Mouse (Mus musculus) kidney, embryonic 16.5 days (tissue): ENCODE data around the gene Sec24c. TPM values are rescaled to one million over a fixed set of nuclear protein-coding genes. Genes with fewer than 3 reads are reported as not detected.

Experiments used
- ATAC-seq: fragments of 200-750 bp; cut with Nextera tagmentation; 2 replicates; pipeline ENCODE4 v1.8.0; 2017; ENCODE audit warnings: moderate TSS enrichment; ENCODE audit not compliant: low FRiP score, low TSS enrichment
- H3K27ac ChIP-seq: fragments of 300-500 bp; sonication (generic); 2 replicates; pipeline ENCODE4 v1.5.1; 2014; ENCODE audit warnings: low read length
- H3K27me3 ChIP-seq: fragments of 300-500 bp; sonication (generic); 2 replicates; pipeline ENCODE4 v1.6.1; 2014; ENCODE audit warnings: low read length, control low read depth, mixed read lengths; ENCODE audit not compliant: insufficient read depth
- H3K36me3 ChIP-seq: fragments of 300-500 bp; sonication (generic); 2 replicates; pipeline ENCODE4 v1.6.1; 2014; ENCODE audit warnings: low read length, control low read depth, mixed read lengths; ENCODE audit not compliant: insufficient read depth
- H3K4me1 ChIP-seq: fragments of 300-500 bp; sonication (generic); 2 replicates; pipeline ENCODE4 v1.6.1; 2014; ENCODE audit warnings: low read length, control low read depth, mixed read lengths; ENCODE audit not compliant: insufficient read depth
- H3K4me2 ChIP-seq: fragments of 300-500 bp; sonication (generic); replicated peaks from 2 replicates; pipeline ENCODE4 v1.6.1; 2014; ENCODE audit warnings: low read depth, low read length
- H3K4me3 ChIP-seq: fragments of 300-500 bp; sonication (generic); 2 replicates; pipeline ENCODE4 v1.5.1; 2014; ENCODE audit warnings: mild to moderate bottlenecking, low read length
- H3K9ac ChIP-seq: fragments of 300-500 bp; sonication (generic); replicated peaks from 2 replicates; pipeline ENCODE4 v1.6.1; 2014; ENCODE audit warnings: low read length
- H3K9me3 ChIP-seq: fragments of 300-500 bp; sonication (generic); 2 replicates; pipeline ENCODE4 v1.6.1; 2016; ENCODE audit warnings: low read length, control low read depth
- WGBS: fragments of 180-500 bp; shearing (Covaris S2); extraction: QIAGEN DNeasy Blood & Tissue Kit; methylation state at CpG from one replicate; pipeline ENCODE4 v1.1.7; 2014; 5-methylcytosine and 5-hydroxymethylcytosine counted together
- polyA plus RNA-seq: library from polyadenylated mRNA; unstranded; fragments of >200 nt; fragmentation: Nextera tagmentation; extraction: Ambion mirVana; gene quantifications from 2 replicates; pipeline ENCODE4 v1.2.1, GENCODE M21; 2015

Gene Sec24c
- polyA plus RNA-seq, 1 experiment from 2014 or later, result 113 TPM

DNA sequence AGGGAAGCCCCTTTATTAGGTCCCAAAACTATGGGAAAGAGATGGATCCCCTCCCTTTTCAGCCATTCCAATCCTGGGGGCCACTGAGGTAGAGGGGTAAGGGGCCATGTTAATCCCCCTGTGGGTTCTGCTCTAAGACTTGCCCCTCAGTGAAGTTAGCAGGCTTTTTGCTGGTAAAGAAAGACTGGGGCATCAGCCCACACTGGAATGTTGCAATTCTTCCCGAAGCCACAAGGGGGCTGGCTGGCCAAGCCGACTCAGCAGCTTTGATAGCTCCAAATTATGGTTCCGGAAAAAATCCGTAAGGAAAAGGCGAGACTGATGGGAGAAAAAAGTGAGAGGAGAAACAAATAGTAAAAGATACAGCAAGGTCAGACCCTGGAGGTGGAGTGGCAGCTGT is 49.9 kb downstream of the Sec24c start:
- Histone ChIP-seq H3K27ac (no peak overlapping the region), H3K4me1 (no peaks in the 10 kb centered on the region), H3K4me2 (no peak overlapping the region), H3K36me3 (peaks cover 86% of the 10 kb centered on the region), H3K4me3 (no peak overlapping the region), H3K27me3 (no peaks in the 10 kb centered on the region), H3K9ac (no peak overlapping the region), H3K9me3 (no peaks in the 10 kb centered on the region)
- ATAC-seq, result 0 out of 2 replicates have a peak, but pooled peaks have one; percentile 10
- WGBS, result 26% methylated on average over 5 of the region's 5 CpGs

DNA sequence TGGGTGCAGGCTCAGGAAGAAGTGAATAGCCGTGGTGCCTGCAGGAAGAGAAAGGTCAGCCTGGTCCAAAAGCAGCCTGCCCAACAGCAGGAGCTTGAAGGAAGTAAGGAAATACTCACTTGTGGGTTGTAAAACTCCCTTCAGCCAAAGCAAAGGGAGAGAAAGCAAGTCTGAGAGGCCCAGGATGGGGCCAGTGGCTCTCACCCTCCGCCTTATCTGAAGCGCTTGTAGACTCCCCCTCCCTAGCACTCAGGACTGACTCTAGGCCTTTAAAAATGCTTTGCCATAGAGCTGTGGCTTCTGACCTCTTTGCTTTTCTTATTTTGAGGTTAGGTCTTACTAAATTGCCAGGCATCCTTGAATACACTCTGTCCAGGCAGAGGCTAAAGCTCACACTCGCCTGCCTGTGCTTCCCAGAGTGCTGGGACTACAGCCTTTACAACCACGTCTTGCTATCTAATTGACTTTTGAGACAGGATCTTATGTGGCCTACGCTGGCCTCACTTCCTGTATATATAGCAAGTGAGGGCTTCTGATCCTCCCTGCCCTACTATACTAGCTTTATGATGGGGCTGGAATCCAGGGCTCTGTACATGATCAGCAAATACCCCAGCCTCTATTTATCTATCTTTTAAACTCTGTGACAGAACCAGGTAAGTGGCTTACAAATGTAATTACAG is 51.7 kb downstream of the Sec24c start:
- no peaks in the 10 kb centered on the region for H3K9me3 ChIP-seq
- H3K27ac ChIP-seq, result no peak overlapping the region
- H3K4me1 ChIP-seq, result no peaks in the 10 kb centered on the region
- H3K4me3 ChIP-seq, result no peak overlapping the region
- H3K36me3 ChIP-seq, result peaks cover 84% of the 10 kb centered on the region
- 57% methylated on average over 6 of the region's 6 CpGs for WGBS
- H3K9ac ChIP-seq, result no peak overlapping the region
- no peak overlapping the region for H3K4me2 ChIP-seq
- no peaks in the 10 kb centered on the region for H3K27me3 ChIP-seq
- no peak for ATAC-seq

DNA sequence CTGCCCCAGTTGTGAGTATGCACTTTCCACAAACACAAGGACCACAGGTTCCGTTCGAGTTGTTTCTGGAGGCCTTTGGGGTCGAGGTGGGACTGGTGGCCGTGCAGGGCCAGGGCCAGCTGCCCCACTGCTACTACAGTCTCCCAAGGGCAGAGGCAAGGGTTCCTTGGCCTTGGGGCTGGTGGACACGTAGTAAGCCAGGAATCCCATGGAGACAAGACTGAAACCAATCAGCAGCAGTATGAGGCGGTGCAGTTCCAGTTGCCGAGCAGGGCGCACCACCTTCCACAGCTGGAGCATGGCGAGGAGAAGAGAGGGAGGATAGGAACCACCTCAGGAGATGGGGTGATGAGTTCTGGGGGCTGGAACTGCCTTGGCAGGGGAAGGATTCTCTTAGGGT is 55.8 kb downstream of the Sec24c start:
- Histone ChIP-seq H3K4me1 (peaks cover 18% of the 10 kb centered on the region), H3K4me3 (no peak overlapping the region), H3K9me3 (no peaks in the 10 kb centered on the region), H3K4me2 (no peak overlapping the region), H3K9ac (no peak overlapping the region), H3K27me3 (no peaks in the 10 kb centered on the region), H3K36me3 (peaks cover 45% of the 10 kb centered on the region), H3K27ac (no peak overlapping the region)
- WGBS, result 80% methylated on average over 9 of the region's 9 CpGs
- ATAC-seq, result no peak

DNA sequence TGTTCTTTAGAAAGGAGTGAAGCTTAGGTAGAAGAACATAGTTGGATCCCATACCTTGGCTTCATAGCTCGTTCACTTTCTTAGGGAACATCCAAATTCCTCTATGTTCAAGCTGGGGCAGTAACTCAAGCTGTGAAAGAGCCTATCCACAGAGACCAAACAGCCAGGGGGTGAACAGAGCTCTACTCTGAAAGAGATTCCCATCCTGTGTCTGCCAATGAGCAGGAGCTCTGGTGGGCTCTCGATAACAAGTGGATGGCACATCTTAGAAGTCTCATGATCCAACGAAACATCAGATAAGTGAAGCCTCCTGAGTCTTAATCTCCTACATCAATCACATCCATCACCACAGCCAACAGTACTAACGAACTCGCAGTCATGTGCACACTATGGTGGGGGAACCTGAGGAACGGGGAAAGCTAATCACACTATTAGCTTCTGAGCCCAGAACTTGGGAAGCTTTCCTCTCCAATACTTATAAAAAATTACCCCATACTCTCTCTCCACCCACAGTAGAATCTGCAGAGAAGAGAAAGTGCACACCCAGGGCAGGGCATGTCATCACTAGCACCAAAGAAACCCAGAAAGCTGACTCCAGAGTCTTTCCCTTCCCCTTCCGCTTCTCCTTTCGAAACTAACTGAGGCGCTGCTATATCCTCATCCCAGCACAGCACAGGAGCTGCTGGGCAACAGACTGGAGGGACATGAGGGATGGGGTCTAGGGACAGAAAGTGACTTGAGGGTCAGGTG is 56.9 kb downstream of the Sec24c start:
- H3K27me3 ChIP-seq, result no peaks in the 10 kb centered on the region
- H3K4me2 ChIP-seq, result no peak overlapping the region
- H3K36me3 ChIP-seq, result peaks cover 39% of the 10 kb centered on the region
- ATAC-seq, result no peak
- H3K4me3 ChIP-seq, result no peak overlapping the region
- WGBS, result 84% methylated on average over 9 of the region's 9 CpGs
- H3K9me3 ChIP-seq, result no peaks in the 10 kb centered on the region
- H3K27ac ChIP-seq, result no peak overlapping the region
- no peak overlapping the region for H3K9ac ChIP-seq
- peaks cover 22% of the 10 kb centered on the region for H3K4me1 ChIP-seq

DNA sequence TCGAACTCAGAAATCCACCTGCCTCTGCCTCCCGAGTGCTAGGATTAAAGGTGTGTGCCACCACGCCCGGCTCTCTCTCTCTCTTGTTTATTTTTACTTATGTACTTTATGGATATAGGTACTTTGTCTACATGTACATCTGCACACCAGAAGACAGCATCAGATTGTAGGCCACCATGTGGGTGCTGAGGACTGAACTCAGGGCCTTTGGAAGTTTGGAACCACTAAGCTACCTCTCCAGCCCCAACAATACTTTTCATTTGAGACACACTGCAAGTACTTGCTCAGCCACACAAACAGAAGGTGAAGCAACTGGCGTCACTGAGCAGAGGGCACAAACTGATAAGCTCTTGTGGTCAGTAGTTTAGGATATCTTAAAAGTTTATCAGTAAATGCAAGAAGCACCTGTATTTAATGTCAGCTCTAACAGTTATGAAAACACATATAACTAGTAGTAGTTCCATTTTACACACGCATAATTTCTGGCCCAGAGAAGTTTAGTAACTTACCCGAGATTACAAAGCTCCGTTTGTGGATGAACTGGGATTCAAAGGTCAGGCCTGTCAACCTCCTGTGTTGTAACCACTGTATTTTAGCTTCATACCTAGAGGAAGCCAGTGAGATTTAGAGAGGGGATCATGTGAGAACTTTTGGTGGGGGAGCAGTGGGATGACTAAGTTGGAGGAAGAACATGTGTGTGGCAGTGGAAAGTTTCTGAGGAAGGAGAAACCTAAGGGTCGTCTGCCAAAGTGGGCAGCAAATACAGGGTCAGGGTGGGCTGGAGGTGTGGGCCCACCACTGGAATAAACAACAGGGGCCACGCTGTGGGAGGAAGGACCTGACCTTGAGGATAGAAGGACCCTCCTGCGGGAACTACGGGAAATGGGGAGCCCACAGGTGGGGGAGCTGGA is 59.2 kb downstream of the Sec24c start:
- WGBS, result 47% methylated on average over 12 of the region's 12 CpGs
- Histone ChIP-seq H3K4me3 (peak overlapping the region; percentile 69), H3K36me3 (peaks cover 22% of the 10 kb centered on the region), H3K9ac (peak overlapping the region; percentile 96), H3K4me2 (peak overlapping the region; percentile 88), H3K4me1 (peaks cover 22% of the 10 kb centered on the region), H3K27ac (peak overlapping the region; percentile 91; the same call in 1 of the 2 replicates), H3K27me3 (no peaks in the 10 kb centered on the region), H3K9me3 (no peaks in the 10 kb centered on the region)
- ATAC-seq, result no peak; the same call in 1 of the 2 replicates

DNA sequence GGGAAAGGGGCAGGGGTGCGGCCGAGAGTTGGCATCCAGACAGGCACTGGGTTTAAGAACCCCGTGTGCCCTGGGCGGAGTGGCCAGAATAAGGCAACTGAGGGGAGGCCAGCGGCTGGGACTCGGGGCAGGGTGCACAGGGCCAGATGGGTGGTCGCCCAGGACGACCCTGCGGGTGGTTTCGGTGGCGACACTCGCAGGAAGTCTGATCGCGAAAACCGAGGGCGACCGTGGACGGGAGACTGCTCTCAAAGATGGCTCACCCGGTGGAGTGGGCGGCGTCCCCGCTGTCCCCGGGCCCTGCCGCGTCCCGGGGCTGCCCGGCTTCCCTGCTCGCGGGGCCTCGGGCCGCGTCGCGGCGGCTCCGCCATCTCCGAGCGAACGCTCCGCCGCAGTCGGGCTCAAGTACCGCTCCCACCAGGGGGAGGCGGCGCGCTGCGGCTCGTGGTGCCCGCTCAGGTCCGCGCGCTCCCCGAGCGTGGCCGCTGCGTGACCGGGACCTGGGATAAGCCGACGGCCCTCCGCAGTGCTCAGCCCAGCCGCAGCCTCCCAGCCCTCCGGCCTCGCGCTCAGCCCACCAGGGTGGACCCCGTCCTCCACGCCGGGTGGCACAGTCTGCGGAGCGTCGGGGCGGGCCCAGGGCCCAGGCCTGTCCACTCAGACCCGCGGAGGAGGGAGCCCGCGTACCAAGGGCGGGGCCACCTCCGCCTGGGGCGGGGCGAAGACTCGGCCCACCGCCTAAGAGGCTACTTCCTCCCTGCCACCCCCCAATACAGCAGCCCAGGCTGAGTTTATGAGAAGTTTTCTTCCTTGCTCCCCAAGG is 60.1 kb downstream of the Sec24c start, which contains the start of gene Ndst2:
Gene Ndst2, minus strand, starts transcription at position 611 of the 823 bp plus-strand sequence.
- Histone ChIP-seq H3K9ac (peak within 1 kb of the TSS; percentile 96), H3K27ac (peak within 1 kb of the TSS; percentile 91), H3K27me3 (no peaks in the 10 kb centered on the region), H3K4me3 (peak within 1 kb of the TSS; percentile 69), H3K9me3 (no peaks in the 10 kb centered on the region), H3K4me1 (peaks cover 22% of the 10 kb centered on the region), H3K36me3 (peaks cover 18% of the 10 kb centered on the region), H3K4me2 (peak within 1 kb of the TSS; percentile 88)
- ATAC-seq, result peak; percentile 99
- under 1% methylated on average over 78 of the region's 81 CpGs for WGBS

DNA sequence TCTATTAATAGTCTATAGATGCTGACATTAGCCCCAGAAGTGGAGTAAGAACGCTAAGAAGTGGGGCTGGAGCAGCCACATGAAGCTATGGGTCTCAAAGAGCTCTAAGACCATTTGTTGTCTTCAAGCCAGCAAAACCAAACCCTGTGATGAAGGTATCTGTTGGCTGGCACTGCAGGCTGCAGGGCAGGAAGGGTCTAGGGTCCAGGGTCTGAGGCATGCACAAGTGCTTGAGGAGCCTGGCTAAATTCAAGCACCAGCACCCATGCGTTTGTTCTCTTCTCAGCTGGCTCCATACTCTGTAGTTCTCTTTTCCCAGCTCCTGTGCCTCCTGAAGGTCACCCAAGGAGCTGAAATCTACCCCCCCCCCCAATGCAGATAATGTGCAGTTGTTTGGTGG is 60.9 kb downstream of the Sec24c start:
- peaks cover 22% of the 10 kb centered on the region for H3K4me1 ChIP-seq
- no peaks in the 10 kb centered on the region for H3K9me3 ChIP-seq
- H3K4me3 ChIP-seq, result no peak overlapping the region
- no peak overlapping the region for H3K9ac ChIP-seq
- no peak for ATAC-seq
- no peaks in the 10 kb centered on the region for H3K27me3 ChIP-seq
- peak overlapping the region; percentile 88; the same call in 1 of the 2 replicates for H3K4me2 ChIP-seq
- peak overlapping the region; percentile 73 for H3K27ac ChIP-seq
- 69% methylated on average over 2 of the region's 2 CpGs for WGBS
- peaks cover 15% of the 10 kb centered on the region for H3K36me3 ChIP-seq

DNA sequence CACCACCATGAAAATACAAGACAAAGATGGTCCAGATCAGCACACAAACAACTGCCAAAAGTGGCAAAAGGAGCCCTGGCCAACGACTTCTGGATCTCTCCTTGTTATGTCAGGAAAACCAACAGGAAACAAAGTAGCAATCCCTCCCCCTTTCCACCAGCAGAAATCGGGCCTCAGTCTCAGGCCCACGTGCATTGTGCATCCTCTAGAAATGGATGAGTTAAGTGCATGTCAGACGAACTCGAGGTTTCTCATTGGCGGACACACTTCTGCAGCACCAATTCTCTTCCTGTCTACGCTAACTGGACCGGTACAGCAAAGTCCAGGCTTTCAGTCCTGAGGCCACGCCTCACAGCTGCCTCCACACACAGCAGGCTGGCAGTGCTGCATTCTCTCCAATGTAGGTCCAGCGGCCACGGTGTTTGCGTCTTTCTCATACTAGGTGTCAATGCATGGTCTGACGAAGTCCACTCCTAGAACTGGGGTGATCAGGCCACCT is 61.8 kb downstream of the Sec24c start:
- Histone ChIP-seq H3K9ac (no peak overlapping the region), H3K4me3 (no peak overlapping the region), H3K9me3 (no peaks in the 10 kb centered on the region), H3K27me3 (no peaks in the 10 kb centered on the region), H3K36me3 (peaks cover 17% of the 10 kb centered on the region), H3K4me1 (peaks cover 22% of the 10 kb centered on the region), H3K4me2 (no peak overlapping the region), H3K27ac (0 out of 2 replicates have a peak overlapping the region, but pooled peaks have one; percentile 13)
- 81% methylated on average over 13 of the region's 13 CpGs for WGBS
- ATAC-seq, result no peak

DNA sequence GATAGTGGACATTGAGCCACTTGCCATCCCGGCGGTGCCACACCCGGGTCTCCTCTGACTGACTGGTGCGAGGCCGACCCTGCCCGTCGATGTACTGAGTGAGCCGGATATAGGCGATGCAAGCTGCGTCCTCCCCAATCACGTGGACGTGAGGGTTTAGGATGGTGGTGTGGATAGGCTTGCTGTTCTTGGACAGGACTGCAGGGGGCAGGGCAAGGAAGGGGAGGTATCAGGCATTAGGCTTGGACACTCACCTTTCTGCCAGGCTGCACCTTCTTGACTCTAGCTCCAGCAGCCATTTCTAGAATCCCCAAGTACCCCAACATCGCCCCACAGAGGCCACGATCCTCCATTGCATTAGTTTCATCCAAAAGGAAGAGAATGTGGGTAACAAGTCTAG is 63.2 kb downstream of the Sec24c start:
- Histone ChIP-seq H3K4me1 (peaks cover 16% of the 10 kb centered on the region), H3K4me3 (no peak overlapping the region), H3K36me3 (peaks cover 17% of the 10 kb centered on the region), H3K27ac (no peak overlapping the region), H3K4me2 (no peak overlapping the region), H3K27me3 (no peaks in the 10 kb centered on the region), H3K9me3 (no peaks in the 10 kb centered on the region), H3K9ac (no peak overlapping the region)
- WGBS, result 42% methylated on average over 14 of the region's 14 CpGs
- no peak for ATAC-seq
